Mouse (Mus musculus) MEL (cell line): ENCODE measurements around the gene Tbx19.

Experiments used
- CTCF ChIP-seq, 3 experiments: IDR thresholded peaks in 2 of 3; conservative IDR thresholded peaks in 1 of 3; 2 replicates each; pipeline ENCODE4 v1.5.1; 2011 to 2012; ENCODE audit warnings: low read length in 3 of 3, low read depth in 2 of 3, mild to moderate bottlenecking in 2 of 3, improper control_type of control experiment in 1 of 3, inconsistent platforms in 1 of 3, mixed read lengths in 1 of 3, moderate library complexity in 1 of 3; ENCODE audit not compliant: control insufficient read depth in 1 of 3, insufficient read depth in 1 of 3, poor library complexity in 1 of 3, severe bottlenecking in 1 of 3
- TBP ChIP-seq: IDR thresholded peaks from 2 replicates; pipeline ENCODE4 v1.8.0; 2011; ENCODE audit warnings: low read depth, low read length, improper control_type of control experiment
- ZC3H11A ChIP-seq: IDR thresholded peaks from 2 replicates; pipeline ENCODE4 v1.6.1; 2012; ENCODE audit warnings: low read depth, mild to moderate bottlenecking, inconsistent platforms, low read length, improper control_type of control experiment

DNA sequence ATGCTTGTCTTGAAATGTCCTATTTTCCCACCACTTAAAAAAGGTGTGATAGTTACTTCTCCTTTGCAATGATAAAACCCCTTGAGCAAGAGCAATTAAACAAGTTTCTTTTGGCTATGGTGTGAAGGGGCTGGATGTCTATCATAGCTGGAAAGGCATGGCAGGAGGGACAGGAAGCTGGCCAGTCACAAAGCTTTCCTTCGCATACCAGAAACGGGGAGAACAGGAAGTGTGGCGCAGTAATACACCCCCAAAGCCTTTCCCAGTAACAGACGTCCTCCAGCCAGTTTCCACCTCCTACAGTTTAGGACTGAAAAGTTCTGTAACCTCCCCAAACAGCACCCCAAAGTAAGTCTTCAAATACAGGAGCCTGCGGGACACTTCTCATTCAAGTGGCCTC lies 9.6 kb upstream of the Tbx19 start:
- no peak for TF ChIP-seq CTCF (IDR thresholded peaks at IDR 0.05 in 2 of 3, conservative IDR thresholded peaks at IDR 0.05 in 1 of 3; ENCODE audit: control insufficient read depth in 1 of 3, insufficient read depth in 1 of 3, low read depth in 2 of 3, low read length in 3 of 3, poor library complexity in 1 of 3, severe bottlenecking in 1 of 3)
- no peak for TF ChIP-seq ZC3H11A
- TF ChIP-seq TBP, result no peak
